Mouse (Mus musculus): ENCODE measurements around the gene Slc2a10. TPM values are rescaled to one million over a fixed set of nuclear protein-coding genes. Genes with fewer than 3 reads are reported as not detected.

The Slc2a10 gene
- polyA plus RNA-seq (2012; ENCODE audit: low replicate concordance) = 0.05 TPM in 1 of 2 replicates, not detected in the other

DNA sequence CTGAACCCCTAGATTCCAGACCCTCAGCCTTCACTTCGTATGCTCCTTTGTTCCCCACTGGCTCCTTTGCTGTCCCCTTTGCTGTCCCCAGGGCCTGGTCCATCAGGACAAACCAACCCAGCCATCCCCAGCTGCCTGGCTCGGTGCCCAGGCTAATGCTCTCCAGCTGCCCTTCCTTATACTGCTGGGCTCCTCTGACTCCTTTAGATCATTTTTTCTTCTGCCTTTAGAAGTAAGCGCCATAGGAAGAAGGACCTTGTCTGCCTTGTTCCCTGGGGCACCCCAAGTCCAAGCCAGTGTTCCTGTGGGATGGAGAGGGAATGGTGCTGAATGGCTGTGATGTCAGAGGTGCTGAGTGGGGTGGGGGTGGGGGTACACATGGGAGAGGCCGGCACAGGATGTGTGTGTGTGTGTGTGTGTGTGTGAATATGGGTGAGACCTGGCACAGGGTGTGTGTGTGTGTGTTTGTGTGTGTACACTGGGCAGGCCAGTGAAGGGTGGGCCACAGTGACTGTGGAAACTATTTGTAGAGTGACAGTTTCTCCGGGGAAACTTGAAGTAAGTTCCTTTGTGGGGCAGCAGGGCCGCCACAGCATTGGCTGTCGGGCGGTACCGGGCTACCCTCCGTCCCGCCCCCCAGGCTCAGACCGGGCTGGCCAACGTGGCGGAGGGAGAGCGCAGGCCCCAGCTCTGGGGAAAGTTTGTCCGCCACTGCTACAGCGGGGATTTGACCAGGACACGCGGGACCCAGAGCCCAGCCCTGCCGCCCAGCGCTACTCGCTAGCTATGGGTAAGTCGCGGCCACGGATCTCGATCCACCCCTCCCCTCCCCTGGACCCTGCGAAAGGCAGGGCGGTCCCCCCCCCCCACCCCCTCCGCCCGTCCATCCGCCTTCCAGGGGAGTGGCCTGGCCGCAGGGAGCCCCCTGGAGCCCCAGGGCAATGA, at the start of gene Slc2a10:
Gene Slc2a10 (plus strand): TSS at position 529 of the 945 bp plus-strand sequence.

DNA sequence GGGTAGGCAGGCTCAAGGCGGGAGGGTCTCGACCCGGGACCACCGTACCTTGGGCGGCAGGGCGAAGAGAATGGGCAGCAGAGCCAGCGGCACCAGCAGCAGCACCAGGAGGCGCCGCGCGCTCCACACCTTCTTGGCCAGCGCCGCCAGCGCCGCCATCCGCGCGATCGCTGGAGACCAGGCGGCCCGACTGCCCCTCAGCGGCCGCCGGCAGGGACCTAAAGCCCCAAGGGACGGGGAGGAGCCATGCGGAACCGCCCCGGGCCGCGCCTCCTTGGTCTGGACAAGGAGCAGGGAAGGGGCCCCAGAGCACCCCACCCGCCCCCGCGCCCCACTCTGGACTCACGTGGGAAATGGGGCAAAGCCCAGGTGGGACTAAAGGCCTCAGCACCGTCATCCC, 30.6 kb upstream of the Slc2a10 start, which contains the start of gene Slc13a3:
Gene Slc13a3 (minus strand): TSS at position 228 of the 400 bp plus-strand sequence.

DNA sequence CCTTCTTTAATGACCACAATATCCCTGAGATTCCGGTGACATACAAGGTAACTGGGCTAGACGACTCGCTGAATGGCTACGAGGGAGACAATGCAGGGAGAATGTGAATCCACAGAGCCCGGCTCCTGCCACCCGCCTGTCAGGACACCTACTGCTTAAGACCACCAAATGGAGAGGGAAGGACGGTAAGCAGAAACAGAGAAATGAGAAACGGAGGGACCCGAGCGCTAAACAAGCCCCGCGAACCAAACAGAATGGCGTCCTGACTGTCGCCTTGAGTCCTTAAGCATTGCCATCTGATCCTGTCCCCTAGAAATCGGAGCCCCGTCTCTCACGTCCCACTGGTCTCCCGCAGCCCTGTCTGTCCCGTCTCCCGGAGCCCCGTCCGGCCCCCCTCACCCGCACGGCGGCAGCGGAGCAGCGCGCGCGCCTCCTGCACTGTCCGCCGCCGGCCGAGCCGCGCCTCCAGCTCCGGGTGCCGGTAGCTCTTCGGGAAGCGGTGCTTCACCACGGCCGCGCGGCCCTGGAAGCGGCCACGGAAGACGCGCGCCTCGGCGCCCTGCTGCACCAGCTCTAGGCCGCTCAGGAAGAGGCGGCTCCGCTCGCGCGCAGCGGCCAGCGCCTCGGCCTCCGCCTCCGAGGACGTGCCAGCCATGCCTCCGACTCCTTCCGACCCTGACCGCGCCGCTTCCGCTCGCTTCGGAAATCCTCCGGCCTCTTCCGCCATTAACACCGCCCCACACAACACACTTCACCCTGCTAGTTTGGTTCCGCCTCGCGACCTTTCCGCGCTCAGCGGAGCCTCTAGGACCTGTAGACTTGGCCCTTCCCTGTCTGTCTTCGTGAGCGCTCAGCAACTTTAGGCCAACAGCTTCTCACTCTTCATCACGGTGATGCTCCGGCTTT, 10.7 kb upstream of the Slc2a10 start, which contains the start of gene Trp53rka:
Gene Trp53rka (minus strand): TSS at position 677 of the 906 bp plus-strand sequence.

Other genes with a start within 250 kb of the Slc2a10 start
- 73.8 and 106 TPM in 2 replicates for gene Slc35c2, start 215.9 kb upstream of the Slc2a10 start, polyA plus RNA-seq (2012; ENCODE audit: low replicate concordance)
- gene Elmo2, start 177.3 kb upstream of the Slc2a10 start, polyA plus RNA-seq (2012; ENCODE audit: low replicate concordance) = 4.7 and 25.3 TPM in 2 replicates
- gene Zfp663, start 135.1 kb upstream of the Slc2a10 start, polyA plus RNA-seq (2012; ENCODE audit: low replicate concordance) = not detected in 2 replicates
- 0.03 TPM in 1 of 2 replicates, not detected in the other for gene Zfp334, start 115.5 kb upstream of the Slc2a10 start, polyA plus RNA-seq (2012; ENCODE audit: low replicate concordance)
- gene Ocstamp, start 103.4 kb upstream of the Slc2a10 start, polyA plus RNA-seq (2012; ENCODE audit: low replicate concordance) = 0.34 and 0.46 TPM in 2 replicates
- gene Slc13a3, start 30.6 kb upstream of the Slc2a10 start, polyA plus RNA-seq (2012; ENCODE audit: low replicate concordance) = 0.80 and 1.4 TPM in 2 replicates
- gene Trp53rka, start 10.5 kb upstream of the Slc2a10 start, polyA plus RNA-seq (2012; ENCODE audit: low replicate concordance) = 7.2 and 33.4 TPM in 2 replicates
- gene Eya2, start 91.2 kb downstream of the Slc2a10 start, polyA plus RNA-seq (2012; ENCODE audit: low replicate concordance) = 1.5 and 2.1 TPM in 2 replicates

Measured in leukemia stem cell, adult 10-12 weeks (primary cell).